Comparison of ENCODE assay signal across 8 mouse cellular contexts in the genomic region with DNA sequence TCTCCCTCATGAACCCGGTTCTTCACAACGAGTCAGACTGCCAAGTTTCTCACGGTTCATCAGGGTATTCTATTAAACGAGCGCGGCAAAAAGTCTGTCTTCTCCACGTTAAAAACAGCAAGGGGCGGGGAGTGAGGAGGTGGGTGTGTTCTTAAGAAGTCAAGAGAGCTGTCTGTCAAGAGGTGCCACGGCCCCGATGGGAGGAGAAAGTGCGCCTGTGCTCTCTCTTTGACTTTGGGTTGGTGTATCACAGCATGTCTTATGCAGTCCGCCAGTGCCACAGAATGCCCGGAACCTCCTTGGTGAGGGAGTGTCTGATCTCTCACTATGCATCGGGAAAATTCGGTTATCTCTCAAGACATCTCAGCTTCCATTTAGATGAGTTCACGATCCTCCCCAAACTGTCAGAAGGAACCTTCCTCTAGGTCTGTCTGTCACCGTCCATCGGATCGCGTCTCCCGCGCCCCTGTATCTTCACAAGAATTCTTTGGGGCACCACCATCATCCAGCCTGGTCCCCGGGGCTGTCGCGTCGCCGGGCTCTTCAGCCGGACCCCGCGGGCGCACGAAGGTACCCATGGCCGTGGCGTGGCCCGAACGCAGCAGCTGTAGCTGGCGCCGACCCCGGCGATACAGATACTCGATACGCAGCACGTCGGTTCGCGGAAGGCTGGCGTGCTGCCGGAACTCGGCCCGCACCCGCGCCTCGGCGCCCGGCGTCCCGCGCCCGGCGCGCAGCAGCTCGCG. TPM values are rescaled to one million over a fixed set of nuclear protein-coding genes. Genes with fewer than 3 reads are reported as not detected.
DNase-seq lines count a peak whose midpoint lies in the region; ATAC-seq and TF ChIP-seq lines count a peak whose summit lies in the region.

A gene (plus strand): TSS at position 202 of the 746 bp plus-strand sequence.

- H3K27me3 ChIP-seq in forebrain, postnatal 0 days (ENCODE audit: insufficient read depth, low read length): no peaks in the 10 kb centered on the region

- H3K36me3 ChIP-seq in forebrain, postnatal 0 days (ENCODE audit: insufficient read depth): no peaks in the 10 kb centered on the region

- no peaks in the 10 kb centered on the region for H3K9me3 ChIP-seq in forebrain, postnatal 0 days (ENCODE audit: low read length)

- under 1% methylated on average over 63 of the region's 63 CpGs for WGBS in forebrain, postnatal 0 days

- peak within 1 kb of the TSS; percentile 77 for H3K27ac ChIP-seq in forebrain, postnatal 0 days (ENCODE audit: low read depth, low read length)

- H3K4me2 ChIP-seq in forebrain, postnatal 0 days (ENCODE audit: low read depth): peak within 1 kb of the TSS; percentile 80

- peak within 1 kb of the TSS; percentile 68 for H3K9ac ChIP-seq in forebrain, postnatal 0 days

- ATAC-seq in forebrain, postnatal 0 days: peak; percentile 71
- peak; percentile 55 to 65; a peak in 3 of 4 replicates for ATAC-seq in hematopoietic stem cell, adult 5-6 weeks (replicated peaks in 1 of 2; ENCODE audit: insufficient read depth in 1 of 2, low FRiP score in 2 of 2, low TSS enrichment in 1 of 2, low read depth in 1 of 2, poor library complexity in 2 of 2, severe bottlenecking in 2 of 2)

- H3K4me1 ChIP-seq in forebrain, postnatal 0 days (ENCODE audit: insufficient read depth): peaks cover 7% of the 10 kb centered on the region

- TF ChIP-seq CTCF in forebrain, postnatal 0 days (IDR thresholded peaks at IDR 0.05; ENCODE audit: low read depth): no peak

- DNase-seq in Muller cell, postnatal 12 days (ENCODE audit: inconsistent ontology term): peak; percentile 83
- DNase-seq in cerebellum, adult 18-20 months: peak; percentile 74 to 82
- DNase-seq in forebrain, postnatal 0 days: peak; percentile 72
- DNase-seq in layer of hippocampus, postnatal 10 days (ENCODE audit: low spot score in 2 of 2): peak; percentile 42 to 61
- DNase-seq in lung, postnatal 14 days: peak; percentile 69
- peak; percentile 67 for DNase-seq in retina, postnatal 1 day
- peak; percentile 77 for DNase-seq in thymus, postnatal 4 days

- H3K4me3 ChIP-seq in forebrain, postnatal 0 days (ENCODE audit: low read depth, low read length): peak within 1 kb of the TSS; percentile 71

RNA-seq across cellular contexts. Expression of the gene that starts here (rescaled TPM):
- 0.52 TPM in 1 of 2 replicates, not detected in the other for total RNA-seq in forebrain, postnatal 0 days (2014; rRNA removed)
- 0.31 TPM in 1 of 2 replicates, not detected in the other for polyA plus RNA-seq in forebrain, postnatal 0 days (2015; fragmentation: Nextera tagmentation; extraction: Ambion mirVana)
- total RNA-seq in hematopoietic stem cell, adult 5-6 weeks (2017): 0.44 and 3.9 TPM in 2 replicates
- under 1 TPM; 0.48 to 0.69 TPM for total RNA-seq in layer of hippocampus, postnatal 10 days (2021)

Comparison
In these comparisons a context has a peak if more than half of its experiments do, and no peak if none do; other contexts are left out.
1. Peak in every context shown above with its lines: DNase-seq, ATAC-seq, H3K4me3 ChIP-seq and H3K27ac ChIP-seq.
2. Peak in DNase-seq, ATAC-seq, H3K4me3 ChIP-seq, H3K27ac ChIP-seq, H3K9ac ChIP-seq and H3K4me2 ChIP-seq in forebrain, postnatal 0 days; RNA of the gene not detected or under 1 TPM.
3. Peak in DNase-seq in layer of hippocampus, postnatal 10 days; RNA of the gene not detected or under 1 TPM.